Mouse (Mus musculus): ENCODE results near the gene Otx2.

Otx2 gene

GRCm38 (mm10) chr14:48669541-48670257 is 3.9 kb downstream of the Otx2 start:
- no peak for DNase-seq (ENCODE audit: low spot score in 2 of 2)

GRCm38 (mm10) chr14:48668761-48669303 is 4.8 kb downstream of the Otx2 start:
- DNase-seq (ENCODE audit: low spot score in 2 of 2): no peak

- no peak for DNase-seq (ENCODE audit: low spot score in 2 of 2)
These were observed 5.6 kb downstream of the Otx2 start for GRCm38 (mm10) chr14:48668051-48668481.

- no peak for DNase-seq (ENCODE audit: low spot score in 2 of 2)
These were observed 6.2 kb downstream of the Otx2 start for GRCm38 (mm10) chr14:48667396-48667795.

- DNase-seq (ENCODE audit: low spot score in 2 of 2): no peak
These were observed 6.8 kb downstream of the Otx2 start for GRCm38 (mm10) chr14:48666771-48667170.

GRCm38 (mm10) chr14:48665816-48666661 is 7.6 kb downstream of the Otx2 start:
- no peak for DNase-seq (ENCODE audit: low spot score in 2 of 2)

- DNase-seq (ENCODE audit: low spot score in 2 of 2): no peak
These were observed 8.5 kb downstream of the Otx2 start for GRCm38 (mm10) chr14:48664841-48665815.

- no peak for DNase-seq (ENCODE audit: low spot score in 2 of 2)
These were observed 9.4 kb downstream of the Otx2 start for GRCm38 (mm10) chr14:48664001-48664810.

- DNase-seq (ENCODE audit: low spot score in 2 of 2): no peak
These were observed 10.1 kb downstream of the Otx2 start for GRCm38 (mm10) chr14:48663531-48663930.

- DNase-seq (ENCODE audit: low spot score in 2 of 2): no peak
These were observed 10.9 kb downstream of the Otx2 start for GRCm38 (mm10) chr14:48662568-48663236.

- DNase-seq (ENCODE audit: low spot score in 2 of 2): no peak
These were observed 11.7 kb downstream of the Otx2 start for GRCm38 (mm10) chr14:48661646-48662567.

GRCm38 (mm10) chr14:48661151-48661550 is 12.5 kb downstream of the Otx2 start:
- no peak for DNase-seq (ENCODE audit: low spot score in 2 of 2)

- no peak for DNase-seq (ENCODE audit: low spot score in 2 of 2)
These were observed 13.0 kb downstream of the Otx2 start for GRCm38 (mm10) chr14:48660593-48660992.

GRCm38 (mm10) chr14:48659661-48660060 is 14.0 kb downstream of the Otx2 start:
- DNase-seq (ENCODE audit: low spot score in 2 of 2): no peak

- no peak for DNase-seq (ENCODE audit: low spot score in 2 of 2)
These were observed 16.4 kb downstream of the Otx2 start for GRCm38 (mm10) chr14:48657241-48657640.

- no peak for DNase-seq (ENCODE audit: low spot score in 2 of 2)
These were observed 16.9 kb downstream of the Otx2 start for GRCm38 (mm10) chr14:48656711-48657110.

- DNase-seq (ENCODE audit: low spot score in 2 of 2): no peak
These were observed 17.6 kb downstream of the Otx2 start for GRCm38 (mm10) chr14:48655792-48656550.
